Comparison of ENCODE assay signal across 30 mouse cellular contexts in the genomic region with DNA sequence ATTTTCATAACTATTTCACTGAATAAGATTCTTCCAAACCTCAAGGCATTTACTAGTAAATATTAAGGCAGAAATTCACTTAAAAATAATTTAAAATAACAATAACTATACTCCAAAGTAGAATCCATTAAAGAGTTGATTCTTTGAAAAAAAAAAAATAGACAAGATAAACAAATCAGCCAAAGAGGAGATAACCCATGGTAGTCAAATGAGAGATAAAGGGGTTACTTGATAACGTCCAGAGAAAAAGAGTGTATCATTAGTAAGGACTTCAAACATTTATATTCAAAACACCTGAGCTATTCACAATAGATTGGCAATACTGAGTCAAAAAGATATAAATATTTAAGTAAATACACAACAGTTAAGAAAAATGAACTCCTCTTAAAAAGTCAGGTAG.
"Had no signal": no experiment of that assay in that cellular context is flagged by ENCODE, and none has a peak within 500 bp of the region (broad histone marks: within the 10 kb centered on the region; RNA-seq: fewer than 3 reads in every experiment).

No protein-coding gene starts in this region.

- H3K27me3 ChIP-seq: limb, embryonic 12.5 days; limb, embryonic 13.5 days; limb, embryonic 15.5 days; liver, embryonic 12.5 days; liver, embryonic 13.5 days; liver, embryonic 15.5 days; lung, embryonic 15.5 days; megakaryocyte, embryonic 14.5 days; midbrain, embryonic 12.5 days; midbrain, embryonic 13.5 days; midbrain, embryonic 15.5 days; neural tube, embryonic 12.5 days had no signal

- H3K27ac ChIP-seq: limb, embryonic 10.5 days; limb, embryonic 12.5 days; limb, embryonic 13.5 days; limb, embryonic 15.5 days; liver, embryonic 12.5 days; liver, embryonic 13.5 days; liver, embryonic 14.5 days; liver, embryonic 15.5 days; lung, embryonic 15.5 days; macrophage; midbrain, embryonic 10.5 days; midbrain, embryonic 12.5 days; midbrain, embryonic 13.5 days; midbrain, embryonic 15.5 days; neural tube, embryonic 12.5 days had no signal

- H3K4me1 ChIP-seq: limb, embryonic 10.5 days; limb, embryonic 12.5 days; limb, embryonic 13.5 days; limb, embryonic 15.5 days; liver, embryonic 12.5 days; liver, embryonic 13.5 days; liver, embryonic 15.5 days; lung, embryonic 15.5 days; midbrain, embryonic 10.5 days; midbrain, embryonic 12.5 days; midbrain, embryonic 13.5 days; midbrain, embryonic 15.5 days; neural tube, embryonic 12.5 days had no signal

- H3K9me3 ChIP-seq: limb, embryonic 10.5 days; limb, embryonic 12.5 days; limb, embryonic 13.5 days; limb, embryonic 15.5 days; liver, embryonic 12.5 days; liver, embryonic 13.5 days; liver, embryonic 15.5 days; lung, embryonic 15.5 days; megakaryocyte, embryonic 14.5 days; midbrain, embryonic 10.5 days; midbrain, embryonic 12.5 days; midbrain, embryonic 13.5 days; midbrain, embryonic 15.5 days; neural tube, embryonic 12.5 days had no signal

- H3K4me3 ChIP-seq: limb, embryonic 10.5 days; limb, embryonic 12.5 days; limb, embryonic 13.5 days; limb, embryonic 15.5 days; liver, embryonic 12.5 days; liver, embryonic 13.5 days; liver, embryonic 15.5 days; lung, embryonic 15.5 days; megakaryocyte, embryonic 14.5 days; midbrain, embryonic 10.5 days; midbrain, embryonic 12.5 days; midbrain, embryonic 13.5 days; midbrain, embryonic 15.5 days; myocyte; neural tube, embryonic 12.5 days had no signal

- H3K9ac ChIP-seq: limb, embryonic 12.5 days; limb, embryonic 13.5 days; limb, embryonic 15.5 days; liver, embryonic 12.5 days; liver, embryonic 13.5 days; liver, embryonic 14.5 days; liver, embryonic 15.5 days; liver, postnatal 0 days; lung, embryonic 14.5 days; lung, embryonic 15.5 days; midbrain, embryonic 12.5 days; midbrain, embryonic 13.5 days; midbrain, embryonic 15.5 days; neural tube, embryonic 12.5 days had no signal

- ATAC-seq: liver, embryonic 12.5 days; liver, postnatal 0 days; lung, postnatal 0 days; midbrain, embryonic 13.5 days; midbrain, embryonic 15.5 days; midbrain, embryonic 16.5 days had no signal

- H3K36me3 ChIP-seq: limb, embryonic 10.5 days; limb, embryonic 12.5 days; limb, embryonic 13.5 days; limb, embryonic 15.5 days; liver, embryonic 12.5 days; liver, embryonic 13.5 days; liver, embryonic 15.5 days; lung, embryonic 15.5 days; midbrain, embryonic 10.5 days; midbrain, embryonic 12.5 days; midbrain, embryonic 13.5 days; midbrain, embryonic 15.5 days; neural tube, embryonic 12.5 days had no signal

- DNase-seq: left cerebral cortex, postnatal 4 days; liver; liver, embryonic 13.5 days; liver, postnatal 0 days; lung, adult 18-20 months; lung, adult 2 months; lung, postnatal 10 days; lung, postnatal 14 days; lung, postnatal 36 days; lung, postnatal 4 days; midbrain, embryonic 14.5 days had no signal
